Mouse (Mus musculus) kidney, adult 2 months (tissue): Measurements from ENCODE around the gene Rnf2. TPM values are rescaled to one million over a fixed set of nuclear protein-coding genes. Genes with fewer than 3 reads are reported as not detected.
A peak's percentile ranks its signal among the peaks of the same experiment; 100 is the strongest.

Experiments used
- DNase-seq: peaks from one replicate; pipeline ENCODE4 v3.0.0; 2021
- H3K27ac ChIP-seq: fragments of 200-500 bp; 2 replicates; pipeline ENCODE4 v1.5.1; 2012; ENCODE audit warnings: low read depth, low read length, control low read depth, inconsistent platforms; ENCODE audit not compliant: insufficient read depth
- H3K27me3 ChIP-seq: fragments of 200-500 bp; replicated peaks from 2 replicates; pipeline ENCODE4 v1.6.1; 2012; ENCODE audit warnings: mild to moderate bottlenecking, moderate library complexity, low read length, inconsistent platforms; ENCODE audit not compliant: control insufficient read depth, insufficient read depth
- H3K36me3 ChIP-seq: fragments of 200-500 bp; 2 replicates; pipeline ENCODE4 v1.6.1; 2012; ENCODE audit warnings: mild to moderate bottlenecking, moderate library complexity, low read length, inconsistent platforms; ENCODE audit not compliant: control insufficient read depth, insufficient read depth
- H3K4me1 ChIP-seq: fragments of 200-500 bp; 2 replicates; pipeline ENCODE4 v1.6.1; 2011; ENCODE audit warnings: low read length; ENCODE audit not compliant: control insufficient read depth, insufficient read depth
- H3K4me3 ChIP-seq: fragments of 200-500 bp; 2 replicates; pipeline ENCODE4 v1.5.1; 2011; ENCODE audit warnings: mild to moderate bottlenecking, low read depth, low read length, control low read depth; ENCODE audit not compliant: insufficient read depth
- CTCF ChIP-seq: fragments of 200-500 bp; conservative IDR thresholded peaks from 2 replicates; pipeline ENCODE4 v1.5.1; 2011; ENCODE audit warnings: low read depth, mild to moderate bottlenecking, control low read depth, low read length, moderate library complexity, mixed read lengths; ENCODE audit not compliant: insufficient read depth, insufficient read length
- POLR2A ChIP-seq: fragments of 200-500 bp; IDR thresholded peaks from one replicate; pipeline ENCODE4 v1.6.1; 2011; ENCODE audit warnings: low read depth, low read length, control low read depth
- WGBS: fragments of 180-500 bp; shearing (Covaris S2); methylation state at CpG from one replicate; pipeline ENCODE4 v1.1.7; 2018; 5-methylcytosine and 5-hydroxymethylcytosine counted together
- polyA plus RNA-seq: library from polyadenylated mRNA; depleted of rRNA; stranded (reverse); fragments of >200 nt; gene quantifications from 2 replicates; pipeline ENCODE4 v1.2.3, GENCODE M21; 2012; rRNA removed

Rnf2 gene
- 13.8 and 16.4 TPM in 2 replicates for polyA plus RNA-seq

- Histone ChIP-seq H3K36me3 (no peaks in the 10 kb centered on the region), H3K4me3 (peak within 1 kb of the TSS; percentile 78), H3K27me3 (no peaks in the 10 kb centered on the region), H3K4me1 (peaks cover 11% of the 10 kb centered on the region), H3K27ac (peak within 1 kb of the TSS; percentile 81)
- peak; percentile 95 for DNase-seq
- no peak for TF ChIP-seq CTCF
- peak; percentile 57 for TF ChIP-seq POLR2A
- WGBS, result 1% methylated on average over 87 of the region's 90 CpGs
Measured at GRCm38 (mm10) chr1:151500531-151501361, at the start of gene Rnf2. Gene Rnf2 (minus strand): TSS chr1:151500955.

GRCm38 (mm10) chr1:151549794-151550193, 49.0 kb upstream of the Rnf2 start:
- Histone ChIP-seq H3K27ac (peak overlapping the region; percentile 84), H3K4me1 (peaks cover 5% of the 10 kb centered on the region; the same call in 1 of the 2 replicates), H3K4me3 (no peak overlapping the region), H3K36me3 (no peaks in the 10 kb centered on the region), H3K27me3 (no peaks in the 10 kb centered on the region)
- TF ChIP-seq POLR2A (no peak), CTCF (no peak)
- WGBS, result 58% methylated on average over 7 of the region's 7 CpGs
- no peak for DNase-seq

- H3K27ac ChIP-seq, result peak overlapping the region; percentile 84
- 40% methylated on average over 8 of the region's 8 CpGs for WGBS
- TF ChIP-seq POLR2A (no peak), CTCF (no peak)
- peak; percentile 70 for DNase-seq
- peaks cover 5% of the 10 kb centered on the region; the same call in 1 of the 2 replicates for H3K4me1 ChIP-seq
- 0 out of 2 replicates have a peak overlapping the region, but pooled peaks have one; percentile 3 for H3K4me3 ChIP-seq
- no peaks in the 10 kb centered on the region for H3K27me3 ChIP-seq
- no peaks in the 10 kb centered on the region for H3K36me3 ChIP-seq
Measured at GRCm38 (mm10) chr1:151548896-151549610, 48.3 kb upstream of the Rnf2 start.

GRCm38 (mm10) chr1:151545571-151545970, 44.8 kb upstream of the Rnf2 start:
- no peak for DNase-seq
- Histone ChIP-seq H3K4me3 (no peak overlapping the region), H3K27me3 (no peaks in the 10 kb centered on the region), H3K36me3 (no peaks in the 10 kb centered on the region), H3K27ac (no peak overlapping the region), H3K4me1 (peaks cover 5% of the 10 kb centered on the region; the same call in 1 of the 2 replicates)
- WGBS, result 80% methylated on average over 7 of the region's 7 CpGs
- TF ChIP-seq POLR2A, result no peak
- TF ChIP-seq CTCF, result no peak

- DNase-seq, result no peak
- peaks cover 1% of the 10 kb centered on the region; the same call in 1 of the 2 replicates for H3K4me1 ChIP-seq
- no peaks in the 10 kb centered on the region for H3K36me3 ChIP-seq
- TF ChIP-seq CTCF, result no peak
- TF ChIP-seq POLR2A, result no peak
- H3K27ac ChIP-seq, result no peak overlapping the region
- no peak overlapping the region for H3K4me3 ChIP-seq
- WGBS, result 93% methylated on average over 3 of the region's 3 CpGs
- H3K27me3 ChIP-seq, result no peaks in the 10 kb centered on the region
Measured at GRCm38 (mm10) chr1:151544581-151544980, 43.8 kb upstream of the Rnf2 start.

- Histone ChIP-seq H3K4me1 (no peaks in the 10 kb centered on the region; the same call in 1 of the 2 replicates), H3K36me3 (no peaks in the 10 kb centered on the region), H3K27ac (no peak overlapping the region), H3K27me3 (no peaks in the 10 kb centered on the region), H3K4me3 (no peak overlapping the region)
- TF ChIP-seq CTCF (no peak), POLR2A (no peak)
- DNase-seq, result no peak
- WGBS, result 80% methylated on average over 6 of the region's 6 CpGs
Measured at GRCm38 (mm10) chr1:151543796-151544477, 43.2 kb upstream of the Rnf2 start.
